Mouse (Mus musculus) midbrain, embryonic 12.5 days (tissue): ENCODE measurements at regions not wholly inside any gene's neighbourhood (a gene's known extent, or its start where the extent isn't known, plus 50 kb on each side); places are given as distances from the start of the nearest gene placed in this dataset.

Experiments used
- ATAC-seq: fragments of 200-750 bp; cut with Nextera tagmentation; 2 replicates; pipeline ENCODE4 v1.8.0; 2017; ENCODE audit warnings: low read depth, moderate TSS enrichment, moderate library complexity; ENCODE audit not compliant: low FRiP score
- H3K27ac ChIP-seq: fragments of 300-500 bp; sonication (generic); replicated peaks from 2 replicates; pipeline ENCODE4 v1.5.1; 2016; ENCODE audit warnings: mild to moderate bottlenecking
- H3K27me3 ChIP-seq: fragments of 300-500 bp; sonication (generic); 2 replicates; pipeline ENCODE4 v1.6.1; 2016; ENCODE audit warnings: mild to moderate bottlenecking
- H3K36me3 ChIP-seq: fragments of 300-500 bp; sonication (generic); 2 replicates; pipeline ENCODE4 v1.6.1; 2016
- H3K4me1 ChIP-seq: fragments of 300-500 bp; sonication (generic); 2 replicates; pipeline ENCODE4 v1.6.1; 2016
- H3K4me2 ChIP-seq: fragments of 300-500 bp; sonication (generic); replicated peaks from 2 replicates; pipeline ENCODE4 v1.6.1; 2016; ENCODE audit warnings: mild to moderate bottlenecking, moderate library complexity
- H3K4me3 ChIP-seq: fragments of 300-500 bp; sonication (generic); 2 replicates; pipeline ENCODE4 v1.5.1; 2016; ENCODE audit warnings: mild to moderate bottlenecking
- H3K9ac ChIP-seq: fragments of 300-500 bp; sonication (generic); replicated peaks from 2 replicates; pipeline ENCODE4 v1.6.1; 2016; ENCODE audit warnings: mild to moderate bottlenecking, moderate library complexity
- H3K9me3 ChIP-seq: fragments of 300-500 bp; sonication (generic); 2 replicates; pipeline ENCODE4 v1.6.1; 2016; ENCODE audit warnings: mild to moderate bottlenecking
- WGBS: fragments of 180-500 bp; shearing (Covaris S2); methylation state at CpG from one replicate; pipeline ENCODE4 v1.1.7; 2016; 5-methylcytosine and 5-hydroxymethylcytosine counted together

DNA sequence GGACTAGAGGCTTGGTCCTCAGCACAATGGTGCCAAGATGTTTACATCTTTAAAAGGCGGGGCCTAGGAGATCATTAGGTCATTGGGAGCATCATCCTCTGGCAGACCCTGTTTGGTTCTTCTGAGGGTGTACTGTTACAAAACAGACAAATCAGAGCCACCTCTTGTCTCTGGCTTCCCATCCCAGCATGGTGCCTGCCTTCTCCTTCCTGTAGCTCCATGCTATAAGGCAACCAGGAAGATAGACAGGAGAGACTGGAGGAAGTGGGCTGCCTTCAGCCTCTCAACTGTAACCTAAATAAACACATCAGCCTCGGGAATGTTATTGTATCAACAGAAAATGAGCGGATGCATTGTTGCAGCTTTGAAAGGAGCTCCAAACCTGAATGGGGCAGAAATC, 529.8 kb upstream of the Gm765 start:
- Histone ChIP-seq H3K4me1 (no peaks in the 10 kb centered on the region), H3K4me3 (no peak overlapping the region), H3K4me2 (no peak overlapping the region), H3K9me3 (no peaks in the 10 kb centered on the region), H3K36me3 (no peaks in the 10 kb centered on the region), H3K9ac (no peak overlapping the region), H3K27me3 (no peaks in the 10 kb centered on the region), H3K27ac (no peak overlapping the region)
- ATAC-seq, result no peak
- 62% methylated on average over 3 of the region's 3 CpGs for WGBS

DNA sequence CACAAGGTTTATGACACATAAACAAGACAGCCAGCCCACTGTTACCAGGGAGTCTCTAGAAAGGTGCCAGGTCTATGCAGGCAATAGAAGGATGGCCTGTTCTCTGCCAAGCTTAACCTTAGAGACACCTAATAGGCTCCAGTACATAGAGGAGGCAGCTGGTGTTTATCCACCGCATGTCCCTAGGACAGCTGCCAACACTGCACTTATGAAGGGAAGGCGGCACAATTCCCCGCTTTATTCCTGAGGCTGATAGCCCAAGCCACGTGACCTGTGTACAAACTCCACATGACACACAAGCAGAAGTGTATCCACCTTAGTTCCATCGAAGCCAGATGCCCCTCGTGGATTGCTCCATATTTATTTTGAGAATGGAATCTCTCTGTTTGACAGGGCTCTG, 527.2 kb upstream of the Gm765 start:
- no peak for ATAC-seq
- H3K36me3 ChIP-seq, result no peaks in the 10 kb centered on the region
- WGBS, result 89% methylated on average over 6 of the region's 6 CpGs
- H3K4me1 ChIP-seq, result no peaks in the 10 kb centered on the region
- no peak overlapping the region for H3K27ac ChIP-seq
- H3K4me3 ChIP-seq, result no peak overlapping the region
- H3K27me3 ChIP-seq, result no peaks in the 10 kb centered on the region
- H3K9ac ChIP-seq, result no peak overlapping the region
- H3K9me3 ChIP-seq, result no peaks in the 10 kb centered on the region
- no peak overlapping the region for H3K4me2 ChIP-seq

DNA sequence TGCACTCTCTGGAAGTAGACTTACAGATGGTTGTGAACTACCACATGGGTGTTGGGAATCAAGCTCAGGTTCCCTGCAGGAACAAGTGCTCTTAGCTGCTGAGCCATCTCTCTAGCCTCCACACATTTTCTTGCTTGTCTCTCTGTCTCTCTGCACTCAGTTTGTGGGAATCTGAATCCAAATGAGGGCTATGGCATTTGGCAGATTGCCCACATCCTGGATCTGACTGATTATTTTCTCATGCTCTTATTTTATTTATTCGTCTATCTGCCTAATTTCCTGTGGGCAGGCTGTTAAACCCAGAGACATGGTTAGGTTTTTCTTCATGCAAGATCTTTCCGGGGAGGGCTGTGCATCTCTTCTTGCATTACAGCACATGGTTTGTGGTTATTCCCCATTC, 521.8 kb upstream of the Gm765 start:
- no peak for ATAC-seq
- H3K4me1 ChIP-seq, result no peaks in the 10 kb centered on the region
- H3K4me3 ChIP-seq, result no peak overlapping the region
- no peak overlapping the region for H3K9ac ChIP-seq
- WGBS, result 88% methylated on average over 2 of the region's 2 CpGs
- H3K27ac ChIP-seq, result no peak overlapping the region
- H3K9me3 ChIP-seq, result no peaks in the 10 kb centered on the region
- no peak overlapping the region for H3K4me2 ChIP-seq
- no peaks in the 10 kb centered on the region for H3K27me3 ChIP-seq
- no peaks in the 10 kb centered on the region for H3K36me3 ChIP-seq

DNA sequence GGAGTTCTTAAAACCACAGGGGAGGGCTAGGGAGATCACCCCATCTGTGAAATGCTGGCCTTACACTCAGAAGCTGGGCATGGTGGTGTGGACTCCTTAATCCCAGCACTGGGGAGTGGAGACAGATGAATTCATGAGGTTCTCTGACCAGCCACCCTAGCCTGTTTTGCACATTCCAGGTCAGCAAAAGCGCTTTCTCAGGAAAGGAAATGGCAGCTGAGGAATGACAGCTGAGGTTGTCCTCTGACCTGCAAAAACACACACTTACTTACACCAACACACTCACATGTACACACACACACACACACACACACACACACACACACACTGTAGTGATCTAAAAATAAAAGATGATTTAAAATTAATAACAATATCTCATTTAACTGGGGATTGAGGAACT, 513.4 kb upstream of the Gm765 start:
- no peak overlapping the region for H3K4me3 ChIP-seq
- no peak overlapping the region for H3K27ac ChIP-seq
- no peaks in the 10 kb centered on the region for H3K9me3 ChIP-seq
- H3K27me3 ChIP-seq, result no peaks in the 10 kb centered on the region
- no peak overlapping the region for H3K4me2 ChIP-seq
- H3K36me3 ChIP-seq, result no peaks in the 10 kb centered on the region
- H3K4me1 ChIP-seq, result no peaks in the 10 kb centered on the region
- WGBS, result 94% methylated on average over 1 of the region's 1 CpGs
- no peak for ATAC-seq
- H3K9ac ChIP-seq, result no peak overlapping the region

DNA sequence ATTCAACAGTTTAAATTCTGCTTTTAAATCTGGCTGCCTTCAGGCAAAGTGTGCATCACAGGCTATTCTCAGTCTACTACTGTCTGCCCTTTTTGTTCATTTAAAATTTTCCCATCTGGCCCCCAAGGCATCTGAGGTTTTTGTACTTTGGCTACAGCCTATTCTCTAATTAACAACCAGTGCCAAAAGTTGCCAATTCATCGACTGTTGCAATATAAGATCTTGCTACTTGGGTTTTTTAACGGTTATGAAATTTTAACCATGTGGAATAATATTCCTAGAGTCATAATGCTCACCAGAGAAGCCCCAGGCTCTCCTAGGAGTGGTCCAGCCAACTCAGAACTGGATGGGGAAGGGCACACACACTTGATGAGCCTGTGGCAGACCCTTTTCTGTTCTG, 508.4 kb upstream of the Gm765 start:
- Histone ChIP-seq H3K27me3 (no peaks in the 10 kb centered on the region), H3K4me2 (no peak overlapping the region), H3K9me3 (no peaks in the 10 kb centered on the region), H3K4me3 (no peak overlapping the region), H3K27ac (no peak overlapping the region), H3K9ac (no peak overlapping the region), H3K4me1 (no peaks in the 10 kb centered on the region), H3K36me3 (no peaks in the 10 kb centered on the region)
- 93% methylated on average over 2 of the region's 2 CpGs for WGBS
- no peak for ATAC-seq

DNA sequence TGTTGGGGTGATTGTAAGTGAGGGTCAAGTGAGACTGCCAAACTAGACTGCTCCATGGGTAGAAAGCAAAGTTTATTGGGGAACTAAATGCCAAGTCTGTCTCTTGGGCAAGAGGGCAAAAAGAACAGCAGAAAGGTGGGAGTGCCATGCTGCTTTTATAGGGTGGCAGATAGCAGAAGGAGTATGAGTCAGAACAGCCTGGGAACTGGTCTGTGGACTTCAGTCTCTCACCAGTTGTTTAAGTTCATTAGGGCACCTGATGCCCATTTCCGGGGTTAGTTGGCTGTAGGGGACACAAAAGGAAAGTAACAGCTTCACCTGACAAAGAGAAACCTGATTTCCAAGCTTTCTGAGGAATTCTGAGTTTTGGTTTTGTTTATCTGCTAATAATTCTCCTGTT, 506.3 kb upstream of the Gm765 start:
- ATAC-seq, result no peak
- H3K9ac ChIP-seq, result no peak overlapping the region
- no peaks in the 10 kb centered on the region for H3K9me3 ChIP-seq
- H3K27me3 ChIP-seq, result no peaks in the 10 kb centered on the region
- WGBS, result 84% methylated on average over 1 of the region's 1 CpGs
- no peaks in the 10 kb centered on the region for H3K4me1 ChIP-seq
- H3K4me3 ChIP-seq, result no peak overlapping the region
- H3K27ac ChIP-seq, result no peak overlapping the region
- no peak overlapping the region for H3K4me2 ChIP-seq
- H3K36me3 ChIP-seq, result no peaks in the 10 kb centered on the region

DNA sequence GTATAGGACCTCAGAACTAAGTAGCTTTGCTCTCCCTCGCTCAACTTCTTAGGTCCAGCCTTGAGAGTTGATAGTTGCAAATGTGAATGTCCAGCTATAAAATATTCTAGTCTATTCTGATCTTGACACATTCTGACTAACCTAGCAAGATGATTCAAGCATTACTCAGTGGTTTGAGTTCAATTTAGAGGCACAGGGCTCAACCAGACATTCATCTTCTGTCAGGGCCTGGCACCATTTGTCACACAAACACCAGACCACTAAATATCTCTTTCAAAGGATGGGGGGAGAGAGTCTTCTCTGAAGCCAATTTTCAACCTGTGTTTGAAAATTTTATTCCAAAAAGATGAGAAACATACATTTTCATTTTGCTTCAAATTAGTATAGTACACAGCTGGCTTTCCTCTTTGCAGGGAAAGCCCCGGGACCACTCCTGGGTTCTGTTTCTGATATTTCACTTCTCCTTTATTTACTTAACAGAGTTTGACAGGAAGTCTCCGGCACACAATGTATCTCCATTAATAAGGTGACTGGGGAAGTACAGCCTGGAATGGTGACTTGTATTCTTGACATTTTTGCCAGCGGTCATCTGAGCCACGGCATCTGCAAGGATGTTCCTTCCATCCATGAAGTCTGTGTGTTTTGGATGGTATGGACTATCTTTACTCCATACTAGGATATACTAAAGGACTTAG, 503.6 kb upstream of the Gm765 start:
- Histone ChIP-seq H3K9me3 (no peaks in the 10 kb centered on the region), H3K9ac (no peak overlapping the region), H3K36me3 (no peaks in the 10 kb centered on the region), H3K4me1 (no peaks in the 10 kb centered on the region), H3K27me3 (no peaks in the 10 kb centered on the region), H3K4me2 (no peak overlapping the region), H3K4me3 (no peak overlapping the region), H3K27ac (no peak overlapping the region)
- ATAC-seq, result no peak
- 83% methylated on average over 5 of the region's 5 CpGs for WGBS

DNA sequence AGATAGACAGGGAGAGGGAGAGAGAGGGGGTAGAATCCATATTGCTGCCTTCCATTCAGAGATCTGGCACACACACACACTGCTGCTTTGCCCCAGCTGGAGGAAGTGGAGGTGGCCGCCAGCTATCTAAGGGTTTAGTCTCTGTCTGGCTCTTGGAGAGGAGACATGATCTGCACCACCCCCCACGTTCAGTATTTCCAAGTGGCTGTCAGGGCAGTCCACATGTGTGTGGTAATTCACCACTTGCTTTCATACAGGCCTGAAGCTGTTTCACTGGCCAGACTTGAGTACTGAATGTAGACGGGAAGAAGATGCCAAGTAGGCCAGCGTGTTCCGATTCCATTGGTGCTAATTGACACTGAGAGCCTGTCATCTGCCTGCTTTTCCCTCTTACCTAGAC, 501.0 kb upstream of the Gm765 start:
- Histone ChIP-seq H3K27me3 (no peaks in the 10 kb centered on the region), H3K4me3 (no peak overlapping the region), H3K9me3 (no peaks in the 10 kb centered on the region), H3K4me1 (no peaks in the 10 kb centered on the region), H3K4me2 (no peak overlapping the region), H3K27ac (no peak overlapping the region), H3K9ac (no peak overlapping the region), H3K36me3 (no peaks in the 10 kb centered on the region)
- 89% methylated on average over 5 of the region's 5 CpGs for WGBS
- no peak for ATAC-seq

DNA sequence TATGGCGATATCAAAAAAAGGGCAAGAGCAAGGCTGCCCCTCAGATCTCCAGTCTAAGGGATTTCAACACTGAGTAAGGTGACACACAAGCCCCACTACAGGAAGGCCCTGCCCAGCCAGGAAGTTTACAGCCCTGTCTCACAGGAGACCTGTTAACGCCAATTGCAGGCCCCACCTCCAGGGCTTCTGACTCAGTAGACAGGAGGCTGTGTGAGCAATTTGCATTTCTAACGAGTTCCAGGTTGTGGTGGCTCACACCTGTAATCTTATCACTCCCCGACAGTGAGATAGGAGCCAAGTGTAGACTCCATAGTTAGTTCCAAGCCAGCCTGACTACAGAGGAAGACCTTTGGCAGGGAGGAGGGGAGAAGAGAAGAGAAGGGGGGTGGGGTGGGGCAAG, 500.4 kb upstream of the Gm765 start:
- ATAC-seq, result no peak
- Histone ChIP-seq H3K4me3 (no peak overlapping the region), H3K27ac (no peak overlapping the region), H3K9ac (no peak overlapping the region), H3K9me3 (no peaks in the 10 kb centered on the region), H3K4me2 (no peak overlapping the region), H3K36me3 (no peaks in the 10 kb centered on the region), H3K4me1 (no peaks in the 10 kb centered on the region), H3K27me3 (no peaks in the 10 kb centered on the region)
- WGBS, result 72% methylated on average over 4 of the region's 4 CpGs

DNA sequence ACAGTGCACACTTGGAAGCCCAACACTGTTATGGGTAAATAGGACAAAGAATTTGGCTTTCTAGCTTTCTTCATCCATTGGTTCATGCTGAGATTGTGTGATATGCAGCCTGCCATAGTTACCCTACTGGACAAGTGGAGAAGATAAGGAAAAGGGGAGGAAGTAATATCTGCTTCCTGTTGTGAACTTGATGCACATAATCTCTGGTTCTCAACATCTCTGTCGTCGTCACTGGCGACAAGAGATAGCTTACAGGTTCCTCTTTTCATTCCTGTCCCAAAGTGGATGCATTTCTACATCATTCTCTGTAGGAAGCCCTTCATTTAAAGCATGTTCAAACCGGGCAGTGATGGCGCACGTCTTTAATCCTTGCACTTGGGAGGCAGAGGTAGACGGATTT, 491.4 kb upstream of the Gm765 start:
- Histone ChIP-seq H3K9me3 (no peaks in the 10 kb centered on the region), H3K4me2 (no peak overlapping the region), H3K27me3 (no peaks in the 10 kb centered on the region), H3K4me3 (no peak overlapping the region), H3K4me1 (no peaks in the 10 kb centered on the region), H3K27ac (no peak overlapping the region), H3K36me3 (no peaks in the 10 kb centered on the region), H3K9ac (no peak overlapping the region)
- 92% methylated on average over 7 of the region's 7 CpGs for WGBS
- no peak for ATAC-seq

DNA sequence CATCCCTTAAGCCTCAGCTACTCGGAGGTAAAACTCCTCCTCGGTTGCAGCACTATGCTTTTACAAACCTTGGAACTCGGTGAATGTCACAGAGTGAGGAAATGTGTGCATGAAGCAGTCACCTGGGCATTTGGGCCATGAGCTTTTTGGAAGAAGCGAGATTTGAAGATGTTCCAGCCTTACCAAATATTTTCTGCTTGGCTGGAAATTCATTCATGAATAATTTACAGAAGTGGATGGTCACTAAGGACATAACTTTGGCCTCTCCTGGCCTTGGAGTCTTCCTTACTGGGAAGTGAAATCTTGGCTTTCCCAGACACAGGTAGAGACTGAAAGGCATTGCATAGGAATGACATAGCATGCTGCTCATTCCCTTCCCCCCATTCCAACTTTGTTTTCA, 487.6 kb upstream of the Gm765 start:
- no peaks in the 10 kb centered on the region for H3K36me3 ChIP-seq
- no peak overlapping the region for H3K4me3 ChIP-seq
- no peak overlapping the region for H3K27ac ChIP-seq
- H3K4me1 ChIP-seq, result no peaks in the 10 kb centered on the region
- H3K4me2 ChIP-seq, result no peak overlapping the region
- ATAC-seq, result no peak
- H3K9ac ChIP-seq, result no peak overlapping the region
- H3K27me3 ChIP-seq, result no peaks in the 10 kb centered on the region
- no peaks in the 10 kb centered on the region for H3K9me3 ChIP-seq
- 78% methylated on average over 4 of the region's 4 CpGs for WGBS

DNA sequence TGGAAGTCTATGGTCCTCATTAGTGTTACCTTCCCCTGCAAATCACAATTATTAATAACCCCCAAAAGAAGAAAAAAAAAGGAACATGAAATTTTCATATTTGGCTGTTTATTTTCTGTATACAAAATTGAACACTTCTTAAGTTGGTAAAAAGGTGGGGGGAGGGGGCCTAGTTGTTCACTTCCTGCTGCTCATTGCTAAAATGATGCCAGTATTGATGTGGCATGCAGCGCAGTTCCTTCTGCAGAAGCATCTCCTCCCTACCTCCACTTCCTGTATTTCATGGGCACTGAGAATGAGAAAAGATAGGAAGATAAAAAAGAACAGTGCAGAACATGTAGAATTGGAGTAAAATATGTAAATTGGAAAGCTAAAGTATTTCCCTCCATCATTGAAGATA, 465.5 kb upstream of the Gm765 start:
- Histone ChIP-seq H3K4me2 (no peak overlapping the region), H3K36me3 (no peaks in the 10 kb centered on the region), H3K9me3 (no peaks in the 10 kb centered on the region), H3K4me1 (no peaks in the 10 kb centered on the region), H3K4me3 (no peak overlapping the region), H3K27me3 (no peaks in the 10 kb centered on the region), H3K9ac (no peak overlapping the region), H3K27ac (no peak overlapping the region)
- no peak for ATAC-seq
- WGBS, result 100% methylated on average over 1 of the region's 1 CpGs

DNA sequence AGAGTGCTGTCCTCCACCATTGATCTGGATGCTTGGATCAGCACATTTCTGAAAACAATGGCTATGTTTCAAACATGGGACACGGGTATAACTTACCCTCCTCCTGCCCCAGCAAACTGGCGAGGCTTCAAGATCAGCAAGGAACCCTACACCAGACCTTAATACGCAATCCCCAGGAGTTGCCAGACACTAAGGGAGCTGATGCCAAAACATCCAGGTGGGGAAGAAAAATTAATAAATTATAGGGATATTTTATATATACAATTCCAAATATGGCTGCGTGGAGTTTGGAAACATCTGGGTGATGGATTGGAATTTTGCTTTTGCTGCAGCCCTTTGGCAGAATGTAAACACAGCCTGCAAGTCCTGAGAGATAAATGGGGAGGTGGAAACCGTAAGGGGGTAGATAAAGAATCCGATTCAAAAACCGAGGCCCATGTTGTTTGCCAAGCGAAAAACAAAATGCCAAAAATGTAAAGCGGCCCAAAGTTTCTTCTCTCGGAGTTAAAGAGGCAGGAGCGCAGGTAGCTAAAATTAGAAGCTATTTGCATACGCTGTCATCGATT, 460.9 kb upstream of the Gm765 start:
- H3K36me3 ChIP-seq, result no peaks in the 10 kb centered on the region
- H3K4me3 ChIP-seq, result no peak overlapping the region
- H3K4me1 ChIP-seq, result 0 out of 2 replicates have a peak, but pooled peaks cover 3% of the 10 kb centered on the region
- H3K27me3 ChIP-seq, result no peaks in the 10 kb centered on the region
- 91% methylated on average over 13 of the region's 13 CpGs for WGBS
- H3K9me3 ChIP-seq, result no peaks in the 10 kb centered on the region
- no peak for ATAC-seq
- no peak overlapping the region for H3K27ac ChIP-seq
- H3K4me2 ChIP-seq, result no peak overlapping the region
- H3K9ac ChIP-seq, result no peak overlapping the region
